17 mouse cellular contexts compared by ENCODE assay signal in the genomic region with DNA sequence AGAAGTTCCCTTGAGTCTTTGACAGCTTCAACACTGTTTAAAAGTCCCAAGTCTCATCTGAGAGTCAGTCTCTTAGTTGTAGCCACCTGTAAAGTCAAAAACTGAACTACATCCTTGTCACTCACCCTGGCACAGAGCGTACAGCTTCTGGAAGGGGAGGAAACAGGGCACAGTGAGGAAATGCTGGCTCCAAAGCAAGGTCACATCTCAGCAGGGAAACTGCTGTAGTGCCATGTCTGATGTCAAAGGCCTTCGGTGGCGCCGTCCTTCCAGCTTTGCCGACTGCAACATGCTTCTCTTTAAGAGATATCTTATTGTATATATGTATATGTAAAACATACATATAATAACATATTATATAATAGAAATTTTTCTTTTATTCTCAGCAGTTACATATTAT.
A peak's percentile ranks its signal among the peaks of the same experiment; 100 is the strongest.
DNase-seq lines count a peak whose midpoint lies in the region; ATAC-seq lines count a peak whose summit lies in the region.
"Had no signal": no experiment of that assay in that cellular context is flagged by ENCODE, and none has a peak within 500 bp of the region (broad histone marks: within the 10 kb centered on the region; RNA-seq: fewer than 3 reads in every experiment).

No protein-coding gene starts in this region.

- no peak for ATAC-seq in cerebellum, adult (ENCODE audit: insufficient number of reproducible peaks, low FRiP score, low TSS enrichment)
- ATAC-seq: inflammation-experienced regulatory T-cells, adult 6 months; midbrain, embryonic 16.5 days had no signal

- DNase-seq in cerebellum, adult 11-12 months, result peak; percentile 22
- peak; percentile 56 for DNase-seq in brain, adult 2 months (ENCODE audit: low read depth, low spot score)
- peak; percentile 8 to 21 for DNase-seq in cerebellum, postnatal 10 days
- DNase-seq in thymus, postnatal 25 days, result no peak
- DNase-seq in yolk sac, embryonic 10.5 days (ENCODE audit: low spot score), result no peak
- DNase-seq in heart, postnatal 4 days, result no peak
- DNase-seq: gastrocnemius, adult 2 months; heart, postnatal 36 days; kidney, adult 18-20 months; liver; lung, postnatal 36 days; right cerebral cortex, adult 18-20 months; thymus, adult 18-20 months; thymus, postnatal 4 days had no signal

Comparison
In these comparisons a context has a peak if more than half of its experiments do, and no peak if none do; other contexts are left out.
1. DNase-seq: peak in cerebellum, adult 11-12 months (single experiment), brain, adult 2 months (single experiment) and cerebellum, postnatal 10 days (2 of 2); none in thymus, postnatal 25 days (single experiment), yolk sac, embryonic 10.5 days (single experiment) and heart, postnatal 4 days (single experiment).